Mouse (Mus musculus) right cerebral cortex, postnatal 36 days (tissue): ENCODE measurements at regions not wholly inside any gene's neighbourhood (a gene's known extent, or its start where the extent isn't known, plus 50 kb on each side); places are given as distances from the start of the nearest gene placed in this dataset.
A peak's percentile ranks its signal among the peaks of the same experiment; 100 is the strongest.

Experiments used
- DNase-seq, 2 experiments: peaks; one replicate each; pipeline ENCODE4 v3.0.0; 2022; ENCODE audit warnings: low spot score in 2 of 2, mixed read lengths in 1 of 2

- no peak for DNase-seq
These were observed 353.3 kb downstream of the Ankrd50 start for GRCm38 (mm10) chr3:38131176-38131886.

- DNase-seq, result no peak
These were observed 354.6 kb downstream of the Ankrd50 start for GRCm38 (mm10) chr3:38130088-38130487.

- no peak for DNase-seq
These were observed 355.5 kb downstream of the Ankrd50 start for GRCm38 (mm10) chr3:38129167-38129500.

GRCm38 (mm10) chr3:38128486-38129166, 356.0 kb downstream of the Ankrd50 start:
- no peak for DNase-seq

- DNase-seq, result no peak
These were observed 368.4 kb downstream of the Ankrd50 start for GRCm38 (mm10) chr3:38116071-38116787.

DNA sequence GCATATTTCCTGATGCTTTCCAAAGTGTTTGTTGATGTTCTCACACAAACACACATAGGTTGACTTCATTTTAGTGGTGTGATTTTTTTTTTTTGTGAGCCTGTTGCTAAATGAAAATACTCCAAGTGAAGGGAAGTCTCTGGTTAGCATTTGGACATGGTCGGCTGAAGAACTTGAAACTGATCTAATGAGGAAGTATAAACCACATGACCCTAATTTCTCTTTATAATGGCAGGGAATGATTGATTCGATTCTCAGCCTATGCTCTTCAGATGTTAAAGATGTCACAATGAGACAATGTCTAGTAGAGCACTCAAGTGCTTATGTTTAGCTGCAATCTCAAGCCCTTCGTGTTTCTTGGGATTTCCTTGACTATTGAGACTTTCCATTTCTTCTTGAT, 372.1 kb downstream of the Ankrd50 start:
- no peak for DNase-seq

DNA sequence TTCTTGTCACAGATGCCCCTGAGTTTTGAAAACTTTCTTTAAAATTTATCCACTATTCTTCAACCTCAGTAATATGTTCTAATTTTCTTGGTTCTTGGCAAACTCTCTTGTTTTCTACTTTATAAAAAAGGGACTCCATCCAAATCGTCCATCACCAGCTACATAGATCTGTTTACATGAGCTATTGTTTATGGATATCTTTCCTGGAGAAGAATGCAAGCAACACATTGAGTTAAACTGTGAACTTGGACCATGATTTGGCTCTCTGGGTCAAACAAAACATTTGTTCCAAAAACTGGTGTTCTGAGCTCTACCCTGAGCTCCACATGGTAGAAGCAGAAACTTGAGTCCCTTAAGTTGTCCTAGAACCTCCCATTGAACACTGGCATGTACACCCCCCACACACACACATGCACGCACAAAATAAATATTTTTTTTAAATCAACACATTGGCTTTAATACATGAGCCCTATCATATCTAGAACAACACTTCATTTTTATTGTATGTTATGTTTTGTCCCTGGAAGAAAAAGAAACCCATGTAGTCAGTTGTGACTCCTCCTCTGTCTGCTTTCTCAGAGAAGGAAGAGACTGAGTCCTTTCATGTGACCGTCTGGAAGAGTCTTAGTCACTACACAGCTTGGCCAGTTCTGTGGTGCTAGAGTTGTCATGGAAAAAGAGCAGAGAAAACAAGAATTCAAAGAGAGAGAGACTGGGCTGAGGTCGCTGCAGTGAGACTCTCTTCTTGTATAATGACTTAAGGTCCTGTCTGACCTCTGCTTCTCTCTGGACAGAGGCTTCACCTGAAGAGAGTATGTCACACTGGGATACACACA, 379.4 kb downstream of the Ankrd50 start:
- DNase-seq, result no peak

DNA sequence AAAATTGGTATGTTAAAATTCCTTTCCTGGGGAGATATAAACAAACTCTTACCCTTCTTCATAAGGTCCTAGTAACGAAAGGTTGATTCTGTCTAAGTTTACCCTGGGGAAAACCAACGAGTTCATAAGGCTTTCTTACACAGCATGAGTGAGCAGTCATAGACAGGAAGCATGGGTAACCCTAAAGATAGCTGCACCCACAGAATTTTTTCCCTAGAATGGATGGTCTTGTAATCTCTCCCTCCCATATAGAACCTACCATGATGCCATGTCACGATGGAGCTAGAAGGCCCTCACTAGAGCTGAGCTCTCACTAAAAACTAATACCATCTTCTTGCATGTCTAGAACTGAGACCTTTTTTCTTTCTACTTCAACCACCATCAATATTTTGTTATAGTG, 380.1 kb upstream of the Gm5148 start:
- DNase-seq, result no peak

GRCm38 (mm10) chr3:38102985-38103384, 378.7 kb upstream of the Gm5148 start:
- DNase-seq, result no peak

GRCm38 (mm10) chr3:38102181-38102580, 377.9 kb upstream of the Gm5148 start:
- no peak for DNase-seq

DNA sequence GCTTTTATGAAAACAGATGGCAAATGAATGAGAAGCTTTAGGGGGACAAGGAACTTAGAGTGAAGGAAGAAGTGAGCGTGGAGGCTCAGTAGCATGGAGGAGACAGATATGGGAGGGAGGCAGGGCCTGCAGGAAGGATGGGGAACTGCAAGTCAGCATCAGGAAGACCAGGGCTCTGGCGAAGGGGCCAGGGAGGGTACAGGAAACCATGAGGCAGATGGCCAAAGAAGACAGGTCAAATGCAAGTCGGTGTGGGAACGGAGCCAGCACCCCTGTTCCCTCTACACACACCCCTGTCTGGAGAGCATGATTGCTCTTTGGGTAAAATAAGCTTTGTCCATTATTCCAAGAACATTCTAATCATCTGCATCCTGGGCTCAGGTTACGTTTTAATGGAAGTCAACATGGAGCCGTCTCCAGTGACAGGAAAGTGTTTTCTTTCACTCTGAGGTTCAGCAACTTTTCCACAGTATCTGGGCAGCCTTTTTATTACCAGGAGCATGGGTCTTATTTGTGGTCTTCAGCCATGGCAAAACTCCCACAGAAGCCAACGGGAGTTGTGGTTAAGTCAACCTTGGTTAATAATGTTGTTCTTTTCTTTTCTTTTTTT, 370.2 kb upstream of the Gm5148 start:
- DNase-seq, result peak in 1 of 2 experiments; percentile 18

DNA sequence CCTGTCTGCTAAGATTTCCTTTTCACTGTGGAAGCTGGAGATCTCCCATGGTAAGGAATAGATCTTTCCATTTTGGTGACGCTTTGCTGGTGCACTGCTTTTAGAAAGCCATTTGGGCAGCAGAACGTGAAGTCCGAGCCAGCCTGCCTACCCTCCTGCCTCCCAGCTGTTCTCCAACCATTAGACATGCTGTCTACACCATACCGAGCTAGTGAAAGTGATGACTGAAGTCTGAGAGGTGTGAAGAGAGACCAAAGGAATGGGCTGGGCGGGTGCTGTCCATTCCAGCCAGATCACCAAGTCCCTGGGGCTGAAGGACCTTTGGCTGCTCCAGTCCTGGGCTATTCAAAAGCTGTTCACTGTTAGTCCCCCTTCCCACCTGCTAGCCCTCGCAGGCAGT, 360.3 kb upstream of the Gm5148 start:
- DNase-seq, result peak in 1 of 2 experiments; percentile 8

DNA sequence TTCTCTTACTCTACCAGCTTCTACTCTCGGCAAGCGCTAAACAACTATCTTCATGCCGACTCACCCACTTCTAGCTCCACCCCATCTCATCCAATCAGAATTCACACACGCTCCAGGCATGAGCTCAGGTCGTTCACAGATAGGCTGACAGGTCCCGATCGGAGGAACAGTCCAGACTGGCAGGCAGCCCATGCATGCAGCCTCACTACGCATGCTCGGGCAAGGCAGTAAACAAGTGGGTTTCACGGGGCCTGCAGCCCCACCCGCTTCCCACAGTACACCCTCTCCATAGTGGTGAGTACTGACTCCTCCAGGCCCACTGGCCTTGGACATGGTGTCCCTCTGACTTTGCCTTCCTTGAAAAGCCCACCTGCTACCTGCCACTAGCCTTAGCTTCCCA, 358.1 kb upstream of the Gm5148 start:
- DNase-seq, result no peak

DNA sequence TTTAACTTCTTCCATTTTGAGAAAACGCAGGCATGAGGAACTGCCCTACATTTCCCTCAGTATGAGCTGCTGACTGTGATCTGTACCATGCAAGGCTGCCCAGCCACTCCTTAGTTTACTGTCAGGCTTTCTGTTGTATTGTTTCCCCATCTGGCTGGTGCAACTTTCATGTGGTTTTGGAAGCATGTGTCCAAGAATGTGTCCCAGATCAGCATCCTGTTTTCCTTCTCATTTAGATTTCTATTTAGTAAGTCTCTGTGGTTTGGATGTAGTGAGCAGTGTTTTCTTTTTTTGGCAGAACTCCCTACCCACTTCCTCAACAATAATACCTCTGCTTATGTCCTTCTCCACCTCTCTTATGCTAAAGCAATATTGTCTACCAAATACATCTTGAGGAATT, 352.5 kb upstream of the Gm5148 start:
- DNase-seq, result peak; percentile 2 to 11

- DNase-seq, result no peak
These were observed 349.7 kb upstream of the Gm5148 start for GRCm38 (mm10) chr3:38073946-38074345.

GRCm38 (mm10) chr3:38055627-38056026, 331.3 kb upstream of the Gm5148 start:
- no peak for DNase-seq

DNA sequence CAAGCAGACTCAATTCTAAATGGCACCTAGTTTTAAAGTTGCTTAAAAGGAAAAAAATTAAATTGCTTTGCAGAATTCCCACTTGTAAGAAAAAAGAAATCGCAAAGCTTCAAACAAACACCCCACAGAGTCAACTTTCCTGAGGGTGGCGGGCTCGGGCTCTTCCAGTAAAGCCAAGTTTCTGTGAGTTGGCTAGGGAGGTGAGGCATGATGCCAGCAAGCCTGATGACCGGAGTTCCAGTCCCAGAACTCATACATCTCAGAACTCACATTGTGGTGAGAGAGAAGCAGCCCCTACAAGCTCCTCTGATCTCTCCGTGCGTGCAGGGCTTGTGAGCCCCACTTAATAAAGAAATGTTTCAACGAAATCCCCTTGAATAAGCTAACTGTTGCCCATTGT, 328.7 kb upstream of the Gm5148 start:
- DNase-seq, result no peak

GRCm38 (mm10) chr3:38051748-38052147, 327.5 kb upstream of the Gm5148 start:
- peak in 1 of 2 experiments; percentile 2 for DNase-seq

- no peak for DNase-seq
These were observed 326.6 kb upstream of the Gm5148 start for GRCm38 (mm10) chr3:38050856-38051255.

DNA sequence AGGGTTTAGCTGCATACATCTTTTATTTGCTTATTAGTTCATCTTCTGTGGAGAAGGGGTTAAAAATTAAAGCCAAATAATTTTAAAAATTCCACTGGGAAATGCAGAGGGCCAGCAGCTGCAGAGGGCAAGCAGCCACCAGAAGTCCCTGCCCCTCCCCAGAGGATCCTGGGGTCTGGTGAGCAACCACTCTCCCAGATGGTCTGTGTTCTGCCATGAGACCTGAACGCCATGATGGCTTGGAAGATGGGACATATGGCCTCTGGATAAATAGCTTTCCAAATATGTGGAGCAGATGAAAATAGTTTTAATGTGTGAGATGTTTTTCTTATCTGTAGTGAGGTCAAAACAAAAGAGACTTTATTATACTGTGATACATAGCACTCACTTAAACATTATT, 326.1 kb upstream of the Gm5148 start:
- no peak for DNase-seq

DNA sequence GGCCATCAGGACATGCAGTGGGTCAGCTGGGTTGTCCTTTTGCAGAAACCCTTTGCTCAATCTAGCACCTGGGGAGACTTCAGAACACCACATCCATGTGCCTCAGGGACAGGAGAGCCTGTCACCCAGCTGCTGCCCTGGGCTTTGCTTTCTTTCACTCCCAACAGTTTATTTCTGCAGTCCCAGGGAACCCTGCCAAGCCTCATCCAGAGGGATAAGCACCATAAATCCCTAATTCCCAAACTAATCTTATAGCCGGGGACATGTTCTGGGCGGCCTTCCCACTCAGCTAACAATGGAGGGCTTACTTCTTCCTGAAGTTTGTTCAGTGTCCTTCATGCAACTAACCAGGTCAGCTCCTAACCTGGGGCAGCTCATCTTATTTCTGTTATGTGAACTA, 325.0 kb upstream of the Gm5148 start:
- no peak for DNase-seq

DNA sequence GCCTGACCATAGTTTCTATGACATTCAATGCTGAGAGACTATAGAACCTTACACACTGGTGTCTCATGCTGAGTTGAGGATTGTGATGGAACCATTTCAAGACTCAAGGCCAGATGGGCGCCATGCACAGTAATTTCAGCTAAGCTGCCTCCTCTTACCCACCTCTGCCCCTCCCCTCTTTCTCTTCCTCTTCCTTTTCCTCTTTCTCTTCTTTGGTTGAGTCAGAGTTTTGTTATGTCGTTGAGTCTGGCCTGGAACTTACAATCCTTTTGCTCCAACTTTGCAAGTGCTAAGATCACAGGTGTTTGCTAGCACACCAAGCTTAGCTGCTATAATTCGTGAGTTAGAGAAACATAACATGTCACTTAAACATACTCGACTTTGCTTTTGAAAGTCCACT, 323.2 kb upstream of the Gm5148 start:
- DNase-seq, result no peak
